Mouse (Mus musculus) ES-CJ7 (cell line): ENCODE data around the gene Katnbl1.
A peak's percentile ranks its signal among the peaks of the same experiment; 100 is the strongest.
"Not testable (repeated sequence)": the region's sequence is repeated elsewhere in the genome, so short reads cannot be mapped to it uniquely, and the experiment has no call there.

ENCODE experiments used
- DNase-seq: peaks from one replicate; pipeline ENCODE4 v3.0.0; 2011; ENCODE audit warnings: low read depth, low spot score

The Katnbl1 gene

DNA sequence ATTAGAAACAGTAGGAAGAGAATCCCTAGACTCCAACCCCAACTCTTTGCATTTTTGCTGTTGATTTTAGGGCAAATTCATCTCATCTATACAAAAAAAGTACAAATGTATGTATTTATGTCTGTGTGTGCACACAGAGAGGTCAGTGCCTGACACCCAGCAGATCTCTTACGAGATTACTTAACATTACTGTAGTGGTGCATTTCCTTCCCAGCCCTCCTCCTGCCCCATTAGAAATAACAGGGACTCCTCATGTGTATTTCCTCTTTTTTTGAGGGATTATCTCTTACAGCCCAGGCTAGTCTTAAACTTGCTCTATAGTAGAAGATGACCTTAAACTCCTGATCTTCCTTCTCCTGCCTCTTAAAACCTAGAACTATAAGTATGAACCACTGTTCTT, 13.7 kb downstream of the Katnbl1 start:
- no peak for DNase-seq

DNA sequence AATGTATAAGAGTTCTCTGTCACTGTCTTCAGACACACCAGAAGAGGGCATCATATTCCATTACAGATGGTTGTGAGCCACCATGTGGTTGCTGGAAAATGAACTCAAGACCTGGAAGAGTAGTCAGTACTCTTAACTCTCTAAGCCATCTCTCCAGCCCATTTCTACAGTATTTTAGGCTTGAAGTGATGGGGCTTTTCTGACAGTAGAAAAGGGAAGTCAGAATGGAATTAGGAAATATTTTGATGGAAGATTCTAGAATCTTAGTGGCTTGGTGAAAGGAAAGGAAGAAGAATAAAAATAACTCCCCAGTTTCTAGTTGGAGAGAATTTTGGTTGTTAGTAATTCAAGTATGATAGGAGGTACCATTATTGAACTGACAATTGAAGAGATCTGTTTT, 14.9 kb downstream of the Katnbl1 start:
- no peak for DNase-seq

DNA sequence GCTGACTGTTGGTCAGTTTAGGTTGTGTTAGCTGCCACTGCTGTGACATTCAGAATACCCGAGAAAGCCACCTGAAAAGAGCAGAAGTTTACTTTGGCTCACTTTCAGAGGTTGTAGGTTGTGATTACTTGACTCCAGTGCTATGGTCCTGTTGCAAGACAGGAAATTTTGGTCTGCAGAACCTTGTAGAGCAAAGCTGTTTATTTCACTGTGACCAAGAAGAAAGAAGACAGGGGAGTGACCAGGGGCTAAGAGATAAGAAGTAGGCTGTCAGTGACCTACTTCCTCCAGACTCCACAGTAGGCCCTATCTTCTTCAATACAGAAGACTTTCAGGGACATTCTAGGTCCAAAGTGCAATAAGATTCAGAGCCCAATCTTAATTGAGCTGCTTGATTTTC, 17.6 kb downstream of the Katnbl1 start:
- no peak for DNase-seq

DNA sequence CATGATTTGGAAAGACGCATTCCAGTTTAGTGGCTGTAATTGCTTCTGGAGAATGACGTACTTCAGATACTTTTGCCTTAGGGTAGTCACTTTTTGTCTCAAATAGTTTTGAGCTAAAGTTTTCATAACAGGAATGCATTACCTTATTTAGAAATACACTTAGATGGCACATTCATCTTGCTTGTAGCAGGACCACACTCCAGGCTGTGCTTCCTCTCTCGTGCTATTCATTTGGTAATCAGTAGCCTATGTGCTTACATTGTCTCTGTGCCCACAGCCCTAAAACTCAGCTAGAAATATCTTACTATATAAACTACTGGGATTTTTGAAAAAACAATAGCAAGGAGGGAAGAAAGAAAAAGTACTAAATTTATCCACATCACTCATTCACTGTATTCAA, 28.0 kb downstream of the Katnbl1 start:
- DNase-seq: no peak

DNA sequence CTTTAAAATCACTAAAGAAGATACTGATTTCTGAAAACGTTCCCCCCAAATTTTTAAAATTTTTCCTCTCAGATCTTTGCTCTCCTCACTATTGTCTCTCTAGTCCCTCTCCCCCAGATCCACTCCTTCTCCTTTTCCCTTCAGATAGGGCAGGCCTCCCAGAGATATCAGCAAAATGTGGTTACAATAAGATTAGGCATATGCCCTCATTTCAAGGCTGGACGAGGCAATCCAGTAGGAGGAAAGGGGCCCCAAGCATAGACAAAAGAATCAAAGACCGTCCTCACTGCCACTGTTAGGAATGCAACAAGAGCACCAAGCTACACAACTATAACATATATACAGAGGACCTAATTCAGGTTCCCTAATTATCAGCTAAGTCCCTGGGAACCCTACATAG, 46.3 kb downstream of the Katnbl1 start:
- DNase-seq: no peak

DNA sequence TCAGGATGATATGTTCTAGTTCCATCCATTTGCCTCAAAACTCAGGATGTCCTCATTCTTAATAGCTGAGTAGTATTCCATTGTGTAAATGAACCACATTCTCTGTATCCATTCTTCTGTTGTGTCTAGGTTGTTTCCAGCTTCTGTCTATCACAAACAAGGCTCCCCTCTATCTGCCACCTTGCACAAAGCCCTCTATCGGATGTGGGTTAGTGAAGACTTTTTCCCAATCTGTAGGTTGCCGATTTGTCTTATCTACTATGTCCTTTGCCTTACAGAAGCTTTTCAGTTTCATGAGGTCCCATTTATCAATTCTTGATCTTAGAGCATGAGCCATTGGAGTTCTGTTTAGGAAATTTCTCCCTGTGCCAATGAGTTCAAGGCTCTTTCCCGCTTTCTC, 49.5 kb downstream of the Katnbl1 start:
- DNase-seq: not testable (repeated sequence)

DNA sequence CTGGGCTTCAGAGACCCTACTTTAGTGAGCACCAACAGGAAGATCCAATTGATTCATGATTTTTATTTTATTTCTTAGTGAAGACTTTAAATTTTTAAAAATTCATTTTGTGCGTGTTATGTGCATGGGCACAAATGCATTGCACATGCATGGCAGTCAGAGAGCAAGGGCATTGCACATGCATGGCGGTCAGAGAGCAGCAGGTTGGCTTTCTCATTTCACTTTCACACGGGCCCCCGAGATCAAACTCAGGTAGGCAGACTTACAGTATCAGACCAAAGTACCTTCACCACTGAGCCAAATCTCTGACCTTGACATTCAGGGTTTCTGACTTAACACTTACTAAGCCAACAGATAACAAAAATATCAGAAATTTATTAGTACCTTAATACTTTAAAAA, 50.7 kb downstream of the Katnbl1 start:
- DNase-seq: no peak

DNA sequence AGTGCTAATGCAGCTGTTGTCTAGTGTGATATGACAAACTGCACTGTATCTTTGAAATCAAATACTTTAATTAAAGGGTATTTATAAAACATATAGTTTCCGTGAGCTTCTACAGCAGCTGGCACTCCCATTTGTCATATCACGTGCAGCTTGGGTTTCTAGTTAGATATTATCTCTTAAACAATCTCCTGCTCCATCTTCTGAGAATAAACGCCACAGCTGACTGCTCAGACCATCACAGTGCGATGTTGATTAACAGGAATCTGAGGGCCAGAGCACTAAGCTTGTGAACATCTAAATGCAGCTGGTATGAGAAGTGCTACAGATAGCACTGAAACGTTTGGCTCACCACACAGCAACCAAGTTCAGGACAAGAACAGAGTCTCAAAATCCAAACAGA, 51.4 kb downstream of the Katnbl1 start:
- no peak for DNase-seq

DNA sequence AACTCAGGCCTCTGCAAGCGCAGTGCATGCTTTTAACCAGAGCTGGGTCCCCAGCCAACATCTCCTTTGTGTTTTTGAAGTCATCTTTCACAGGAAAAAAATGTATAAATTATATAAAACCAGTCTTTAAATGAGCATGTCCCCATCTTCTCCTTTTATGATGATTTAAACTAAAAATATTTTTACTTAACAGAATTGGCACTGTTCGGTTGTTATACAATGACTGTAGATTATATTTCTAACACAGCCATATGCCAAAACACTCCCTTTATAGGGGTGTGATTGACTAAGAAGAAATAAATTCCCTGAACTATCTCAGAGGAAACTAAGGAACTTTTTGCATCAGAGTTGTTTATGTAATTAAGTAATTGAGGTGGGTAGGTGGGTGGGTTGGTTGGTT, 53.5 kb downstream of the Katnbl1 start:
- DNase-seq: no peak

DNA sequence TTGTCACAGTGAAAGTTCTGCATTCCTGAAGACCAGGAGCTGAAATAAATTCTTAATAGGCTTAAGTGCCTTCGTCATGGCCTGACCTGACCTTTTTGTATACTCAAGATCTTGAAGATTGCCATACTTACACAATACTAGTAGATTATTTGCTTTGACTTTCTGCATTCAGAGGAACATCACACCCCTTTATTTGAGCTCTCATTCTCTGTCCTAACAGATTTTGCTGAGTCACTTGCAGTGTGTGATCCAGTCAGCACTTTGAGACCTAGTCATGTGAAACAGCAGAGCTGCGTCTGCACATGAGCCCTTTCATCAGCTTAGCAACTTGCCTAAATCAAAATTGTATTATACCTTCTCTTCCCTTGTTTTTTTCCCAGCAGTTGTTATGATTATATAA, 54.3 kb downstream of the Katnbl1 start:
- no peak for DNase-seq

DNA sequence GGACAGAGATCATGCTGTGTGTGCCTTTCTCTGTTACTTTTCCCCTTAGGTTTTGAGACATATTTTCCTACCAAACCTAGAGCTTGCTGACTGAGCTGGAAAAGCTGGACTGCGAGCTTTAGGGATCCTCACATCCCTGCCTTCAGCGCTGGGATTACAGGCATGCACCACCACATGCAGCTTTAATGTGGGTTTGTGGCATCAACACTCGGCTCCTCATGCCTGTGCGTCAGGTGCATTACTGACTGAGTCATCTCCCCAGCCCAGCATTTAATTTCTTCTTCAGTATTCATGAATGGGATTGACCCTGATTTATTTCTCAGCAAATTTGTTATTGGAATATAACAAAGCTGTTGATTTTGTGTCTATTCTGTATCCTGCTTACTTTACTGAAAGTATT, 57.3 kb downstream of the Katnbl1 start:
- DNase-seq: no peak

DNA sequence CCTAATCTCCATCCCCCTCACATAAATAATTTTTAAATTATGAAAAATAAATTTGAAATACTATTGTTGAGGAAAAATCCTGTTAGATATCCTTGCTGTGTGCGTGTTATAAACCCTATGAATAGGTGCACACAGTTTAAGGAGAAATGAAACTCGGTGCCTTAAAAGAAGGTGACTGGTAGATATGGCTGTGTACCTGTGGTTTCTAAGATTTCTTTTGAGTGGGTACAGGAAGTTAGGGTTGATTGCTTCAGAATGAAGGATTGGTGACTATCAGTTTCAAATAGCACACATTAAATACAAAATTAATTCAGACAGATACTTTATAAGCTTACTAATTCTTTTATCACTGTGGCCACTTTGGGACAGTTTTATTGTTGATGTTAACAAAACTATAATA, 58.6 kb downstream of the Katnbl1 start:
- no peak for DNase-seq

DNA sequence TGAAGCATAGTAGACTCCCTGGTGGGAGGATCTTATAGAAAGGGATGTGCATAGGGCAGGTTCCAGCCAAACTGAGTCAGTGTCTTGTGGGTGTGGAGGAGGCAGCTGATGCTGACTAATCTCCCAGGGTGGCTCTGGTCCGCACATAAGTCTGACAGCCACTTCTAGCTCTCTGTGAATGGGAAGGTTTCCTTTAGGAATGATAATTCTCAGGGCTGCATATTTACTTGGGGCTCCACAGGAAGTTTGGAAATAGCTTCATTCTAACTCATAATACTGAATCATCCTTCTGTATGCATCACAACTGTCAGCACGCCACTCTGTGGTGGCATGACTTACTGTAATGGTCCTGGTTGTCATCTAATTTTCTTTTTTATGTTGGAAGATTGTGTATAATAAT, 64.5 kb downstream of the Katnbl1 start:
- no peak for DNase-seq

DNA sequence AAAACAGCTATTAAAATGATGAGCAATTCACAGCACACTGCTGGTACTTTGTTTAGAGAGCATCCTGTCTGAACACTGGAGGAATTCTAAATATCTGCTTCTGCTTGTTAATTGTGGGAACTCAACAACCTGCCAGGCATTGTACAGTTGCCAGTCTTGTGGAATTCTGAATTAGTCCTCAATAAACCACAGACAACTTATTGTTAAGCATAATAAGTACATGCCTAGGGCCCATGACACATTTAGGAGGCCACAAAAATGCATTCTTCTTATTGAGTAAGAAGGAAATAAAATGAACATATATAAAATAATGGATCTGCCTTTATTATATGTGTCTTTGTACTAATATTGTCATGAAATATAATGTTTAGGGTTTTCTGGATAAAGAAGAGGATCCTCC, 66.5 kb downstream of the Katnbl1 start:
- no peak for DNase-seq

DNA sequence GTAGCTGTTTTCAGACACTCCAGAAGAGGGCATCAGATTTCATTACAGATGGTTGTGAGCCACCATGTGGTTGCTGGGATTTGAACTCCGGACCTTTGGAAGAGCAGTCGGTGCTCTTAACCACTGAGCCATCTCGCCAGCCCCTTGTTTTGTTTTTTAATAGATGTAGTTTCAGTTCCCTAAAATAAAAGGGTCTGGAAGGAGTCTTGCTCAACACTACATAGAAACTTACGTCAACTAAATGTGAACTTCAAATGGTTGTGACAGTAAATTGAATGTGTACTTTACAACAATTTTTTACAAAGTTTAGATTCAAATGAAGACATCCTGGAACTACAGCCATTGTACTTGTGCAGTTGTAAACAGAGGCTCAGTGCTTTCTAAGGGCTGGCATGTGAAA, 69.0 kb downstream of the Katnbl1 start:
- DNase-seq: not testable (repeated sequence)

DNA sequence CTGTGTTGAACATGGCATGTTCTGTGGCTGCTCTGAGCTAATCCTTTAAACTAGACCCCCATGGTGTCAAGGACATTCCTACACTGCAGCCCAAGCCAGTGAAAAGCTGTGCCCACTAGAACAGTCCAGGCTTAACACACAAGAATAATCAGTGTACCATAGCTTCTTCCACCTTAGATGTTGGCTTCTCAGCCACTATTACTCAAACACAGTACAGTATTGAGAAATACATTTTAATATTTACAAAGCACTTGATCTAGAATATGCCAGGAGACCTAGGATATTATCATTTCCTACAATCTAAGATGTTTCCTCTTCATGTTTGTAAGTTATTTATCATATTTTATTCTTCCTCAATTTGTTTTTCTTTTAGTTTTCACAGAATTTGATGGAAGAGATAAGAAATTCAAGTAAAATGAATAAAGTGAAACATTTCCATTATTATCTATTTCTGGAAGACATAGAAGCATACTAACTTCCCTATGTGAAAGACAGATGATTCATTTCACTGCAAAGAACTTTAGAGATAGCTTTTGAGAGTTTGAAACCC, 69.6 kb downstream of the Katnbl1 start:
- DNase-seq: no peak

DNA sequence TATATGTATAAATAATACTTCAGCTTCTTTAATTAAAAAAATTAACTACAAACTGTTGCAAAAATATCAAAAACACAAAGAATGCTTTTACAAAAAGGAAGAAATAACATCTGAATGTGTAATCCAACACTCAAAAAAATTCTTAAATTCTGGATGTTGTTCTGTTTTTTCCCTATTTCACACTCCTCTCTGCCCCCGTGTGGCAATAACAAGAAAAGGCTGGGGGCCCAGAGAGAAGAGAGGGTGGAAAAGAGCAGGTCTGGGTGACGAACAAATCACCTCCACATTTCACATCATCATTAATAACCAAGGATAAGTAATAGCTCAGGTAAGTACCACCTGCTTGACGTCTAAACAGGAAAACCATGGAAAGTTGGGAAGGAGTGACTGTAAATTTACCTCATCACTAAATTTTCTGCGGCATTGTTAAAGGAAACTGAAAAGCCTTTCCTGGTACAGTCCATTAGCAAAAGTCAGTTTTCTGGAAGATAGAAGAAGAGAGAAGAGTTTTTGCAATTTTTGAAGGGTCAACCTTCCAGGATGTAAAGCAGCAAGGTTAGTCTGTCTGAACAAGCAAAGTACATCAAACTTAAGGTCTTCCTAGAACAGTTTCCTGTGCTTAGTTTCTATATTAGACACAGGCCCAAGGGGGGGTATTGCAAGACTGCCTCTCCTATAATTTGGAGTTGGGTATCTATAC, 70.7 kb downstream of the Katnbl1 start:
- no peak for DNase-seq

DNA sequence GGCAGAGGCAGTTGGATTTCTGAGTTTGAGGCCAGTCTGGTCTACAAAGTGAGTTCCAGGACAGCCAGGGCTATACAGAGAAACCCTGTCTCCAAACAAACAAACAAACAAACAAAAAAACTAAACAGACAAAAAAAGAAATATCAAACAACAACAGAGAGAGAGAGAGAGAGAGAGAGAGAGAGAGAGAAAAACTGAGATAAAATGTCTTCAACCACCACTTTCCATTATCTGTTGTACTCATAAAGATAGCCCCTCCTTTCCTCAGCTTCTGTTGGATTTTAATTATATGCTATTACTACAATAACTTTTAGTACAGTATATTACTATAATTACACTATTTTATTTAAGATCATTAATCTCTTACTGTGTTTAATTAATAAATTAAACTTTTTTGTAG, 73.5 kb downstream of the Katnbl1 start:
- DNase-seq: not testable (repeated sequence)

DNA sequence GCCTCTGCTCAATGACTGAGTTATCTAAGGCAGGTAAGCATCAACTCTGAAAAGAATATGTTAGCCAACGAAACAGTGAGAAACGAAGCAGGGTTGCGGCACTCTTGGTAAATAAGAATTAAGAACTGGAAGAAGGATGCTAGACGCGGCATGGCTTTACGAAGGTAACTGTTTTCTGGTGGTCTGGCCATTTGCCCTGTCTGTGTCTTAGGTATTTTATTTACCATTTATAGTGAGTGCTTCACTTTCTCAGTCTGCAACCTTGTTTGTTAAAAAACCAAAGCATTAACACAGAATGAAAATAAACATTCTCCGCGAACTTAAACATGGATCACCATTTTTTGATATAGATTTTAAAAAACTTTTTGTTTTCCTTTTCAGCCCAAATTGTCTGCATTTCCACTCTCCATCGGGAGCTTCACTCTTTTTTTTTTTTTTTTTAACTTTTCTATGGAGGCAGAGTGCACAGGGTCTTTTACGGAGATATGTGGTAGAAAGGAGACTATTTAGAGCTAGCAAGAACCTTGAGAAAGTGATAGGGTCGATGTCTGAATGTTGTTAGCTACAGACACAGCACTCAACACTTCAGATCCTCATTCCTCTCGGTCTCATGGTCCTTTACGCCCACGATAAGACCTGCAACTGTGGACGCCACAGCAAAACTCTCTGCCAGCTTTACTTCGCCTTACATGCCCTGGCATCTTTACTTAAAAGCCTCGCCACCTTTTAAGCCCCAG, 75.3 kb downstream of the Katnbl1 start:
- no peak for DNase-seq

DNA sequence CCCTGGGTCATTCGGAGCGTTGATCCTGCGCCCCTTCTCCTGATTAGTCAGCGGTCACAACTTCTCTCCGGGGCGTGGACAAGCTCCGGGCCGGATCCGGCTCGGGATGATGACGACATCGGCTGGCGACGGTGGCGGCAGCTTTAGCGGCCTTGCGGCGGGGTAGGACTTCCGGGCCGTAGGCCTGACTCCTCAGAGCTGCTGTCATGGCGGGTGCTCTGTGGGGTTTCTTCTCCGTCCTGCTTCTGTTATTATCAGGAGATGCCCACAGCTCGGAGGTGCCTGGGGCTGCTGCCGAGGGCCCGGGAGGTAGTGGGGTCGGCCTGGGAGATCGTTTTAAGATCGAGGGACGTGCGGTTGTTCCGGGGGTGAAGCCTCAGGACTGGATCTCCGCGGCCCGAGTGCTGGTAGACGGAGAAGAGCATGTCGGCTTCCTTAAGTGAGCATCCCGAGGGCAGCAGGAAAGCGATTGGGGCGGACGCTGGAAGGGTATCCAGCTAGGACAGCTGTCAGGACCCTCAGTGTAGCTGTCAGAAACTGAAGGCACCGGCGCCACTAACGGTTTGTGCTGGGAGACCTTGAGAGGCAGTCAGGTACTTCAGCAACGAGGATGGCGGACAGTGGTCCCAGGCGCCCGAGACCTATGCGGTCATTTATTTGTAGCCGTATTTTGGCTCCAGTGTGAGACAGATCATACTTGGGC, 76.0 kb downstream of the Katnbl1 start, which contains the start of gene Emc7:
Gene Emc7, plus strand, starts transcription at position 136 of the 703 bp plus-strand sequence.
- peak; percentile 94 for DNase-seq

DNA sequence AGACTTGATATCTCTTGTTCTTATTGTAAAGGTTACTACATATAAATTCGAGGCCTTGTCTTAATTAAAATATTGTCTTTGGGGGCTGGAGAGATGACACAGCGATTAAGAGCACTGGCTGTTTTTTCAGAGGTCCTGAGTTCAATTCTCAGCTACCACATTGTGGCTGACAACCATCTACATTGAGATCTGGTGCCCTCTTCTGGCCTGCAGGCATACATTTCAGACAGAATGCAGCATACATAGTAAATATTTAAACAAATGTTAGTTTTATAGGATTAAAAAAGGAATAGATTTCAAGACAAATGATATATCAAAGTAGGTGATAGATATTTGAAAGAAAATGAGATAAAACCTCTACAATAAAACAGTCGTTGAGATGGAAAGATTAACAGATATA, 81.5 kb downstream of the Katnbl1 start:
- DNase-seq: no peak
